Comparison of ENCODE assay signal across 9 mouse cellular contexts in the genomic region with DNA sequence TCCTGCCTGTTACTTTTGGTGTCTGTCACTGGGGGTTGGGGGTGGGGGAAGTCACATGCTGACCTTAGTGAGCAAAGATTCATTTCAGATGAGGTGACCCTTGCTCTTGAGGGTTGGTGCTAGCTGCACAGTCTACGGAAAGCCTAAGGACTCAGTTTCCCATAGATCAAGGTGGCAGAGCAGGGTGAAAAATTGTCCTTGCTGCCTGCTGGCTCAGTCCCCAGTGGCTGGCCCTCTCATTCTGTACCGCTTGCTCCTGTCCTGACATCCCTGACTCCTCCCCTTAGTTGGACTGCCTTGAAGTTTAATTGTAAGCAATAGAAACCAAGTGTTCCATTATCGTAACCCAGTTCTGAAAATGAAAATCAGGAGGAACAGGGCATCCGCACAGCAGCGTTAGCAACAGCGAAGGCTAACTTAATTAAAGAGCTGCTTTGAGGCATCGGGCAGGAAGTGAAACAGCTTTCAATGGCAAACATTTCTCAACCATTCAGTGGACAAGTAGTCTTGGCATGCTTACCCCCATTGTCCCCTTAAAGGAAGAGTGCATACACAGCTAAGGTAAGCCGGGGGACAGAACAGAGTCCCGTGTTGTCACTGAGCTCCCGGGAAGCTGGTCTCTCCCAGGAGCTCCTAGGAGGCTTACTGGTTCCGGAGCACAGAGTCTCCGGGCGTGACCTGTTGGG.
DNase-seq lines count a peak whose midpoint lies in the region; ATAC-seq lines count a peak whose summit lies in the region.
"Had no signal": no experiment of that assay in that cellular context is flagged by ENCODE, and none has a peak within 500 bp of the region (broad histone marks: within the 10 kb centered on the region; RNA-seq: fewer than 3 reads in every experiment).

No protein-coding gene starts in this region.

- ATAC-seq in heart, embryonic 12.5 days (ENCODE audit: insufficient number of reproducible peaks, low FRiP score), result 0 out of 2 replicates have a peak, but pooled peaks have one; percentile 42
- ATAC-seq in neural tube, embryonic 13.5 days (ENCODE audit: low read depth), result peak; percentile 44; the same call in 1 of the 2 replicates
- ATAC-seq in neural tube, embryonic 15.5 days (ENCODE audit: low FRiP score), result no peak
- peak; percentile 33; the same call in 1 of the 2 replicates for ATAC-seq in lung, embryonic 15.5 days (ENCODE audit: borderline replicate concordance, extremely low read depth, low FRiP score, low TSS enrichment)
- no peak for ATAC-seq in midbrain, embryonic 15.5 days (replicated peaks)

- peaks cover 4% of the 10 kb centered on the region; the same call in 1 of the 2 replicates for H3K27me3 ChIP-seq in heart, embryonic 12.5 days (replicated peaks)
- H3K27me3 ChIP-seq in neural tube, embryonic 13.5 days, result no peaks in the 10 kb centered on the region
- H3K27me3 ChIP-seq in neural tube, embryonic 15.5 days (replicated peaks), result no peaks in the 10 kb centered on the region
- no peaks in the 10 kb centered on the region for H3K27me3 ChIP-seq in lung, embryonic 15.5 days
- no peaks in the 10 kb centered on the region for H3K27me3 ChIP-seq in midbrain, embryonic 15.5 days (replicated peaks)

- no peak for DNase-seq in heart, adult 11 months
- DNase-seq in cerebellum, adult 8-10 months, result no peak
- DNase-seq in heart, adult 8-10 months (ENCODE audit: low spot score), result no peak
- DNase-seq: B cell, adult 2 months had no signal

- H3K4me2 ChIP-seq in heart, embryonic 12.5 days, result no peak overlapping the region
- no peak overlapping the region for H3K4me2 ChIP-seq in neural tube, embryonic 13.5 days
- H3K4me2 ChIP-seq in neural tube, embryonic 15.5 days, result no peak overlapping the region
- H3K4me2 ChIP-seq in lung, embryonic 15.5 days, result peak overlapping the region; percentile 20
- no peak overlapping the region for H3K4me2 ChIP-seq in midbrain, embryonic 15.5 days

- 0 out of 2 replicates have a peak, but pooled peaks cover 3% of the 10 kb centered on the region for H3K9me3 ChIP-seq in heart, embryonic 12.5 days (replicated peaks)
- H3K9me3 ChIP-seq in neural tube, embryonic 13.5 days, result peaks cover 7% of the 10 kb centered on the region
- H3K9me3 ChIP-seq in neural tube, embryonic 15.5 days (replicated peaks), result peaks cover 4% of the 10 kb centered on the region; the same call in 1 of the 2 replicates
- no peaks in the 10 kb centered on the region for H3K9me3 ChIP-seq in lung, embryonic 15.5 days
- 0 out of 2 replicates have a peak, but pooled peaks cover 3% of the 10 kb centered on the region for H3K9me3 ChIP-seq in midbrain, embryonic 15.5 days

- WGBS in heart, embryonic 12.5 days, result 76% methylated on average over 13 of the region's 13 CpGs
- 76% methylated on average over 13 of the region's 13 CpGs for WGBS in neural tube, embryonic 13.5 days
- 65% methylated on average over 13 of the region's 13 CpGs for WGBS in neural tube, embryonic 15.5 days
- 41% methylated on average over 13 of the region's 13 CpGs for WGBS in lung, embryonic 15.5 days
- WGBS in midbrain, embryonic 15.5 days, result 67% methylated on average over 13 of the region's 13 CpGs

- H3K4me3 ChIP-seq in heart, embryonic 12.5 days, result no peak overlapping the region
- no peak overlapping the region for H3K4me3 ChIP-seq in neural tube, embryonic 13.5 days
- no peak overlapping the region for H3K4me3 ChIP-seq in neural tube, embryonic 15.5 days (replicated peaks)
- no peak overlapping the region for H3K4me3 ChIP-seq in lung, embryonic 15.5 days
- H3K4me3 ChIP-seq in midbrain, embryonic 15.5 days, result no peak overlapping the region

- peaks cover 27% of the 10 kb centered on the region for H3K4me1 ChIP-seq in heart, embryonic 12.5 days (replicated peaks)
- H3K4me1 ChIP-seq in neural tube, embryonic 13.5 days (replicated peaks), result peaks cover 5% of the 10 kb centered on the region; the same call in 1 of the 2 replicates
- H3K4me1 ChIP-seq in neural tube, embryonic 15.5 days, result peaks cover 12% of the 10 kb centered on the region; the same call in 1 of the 2 replicates
- H3K4me1 ChIP-seq in lung, embryonic 15.5 days, result peaks cover 30% of the 10 kb centered on the region
- no peaks in the 10 kb centered on the region for H3K4me1 ChIP-seq in midbrain, embryonic 15.5 days

- no peak overlapping the region for H3K9ac ChIP-seq in heart, embryonic 12.5 days
- H3K9ac ChIP-seq in neural tube, embryonic 13.5 days, result no peak overlapping the region
- H3K9ac ChIP-seq in neural tube, embryonic 15.5 days (replicated peaks), result no peak overlapping the region
- no peak overlapping the region for H3K9ac ChIP-seq in lung, embryonic 15.5 days
- H3K9ac ChIP-seq in midbrain, embryonic 15.5 days, result no peak overlapping the region

- H3K36me3 ChIP-seq in heart, embryonic 12.5 days, result no peaks in the 10 kb centered on the region
- H3K36me3 ChIP-seq in neural tube, embryonic 13.5 days, result no peaks in the 10 kb centered on the region
- no peaks in the 10 kb centered on the region for H3K36me3 ChIP-seq in neural tube, embryonic 15.5 days
- no peaks in the 10 kb centered on the region for H3K36me3 ChIP-seq in lung, embryonic 15.5 days
- H3K36me3 ChIP-seq in midbrain, embryonic 15.5 days (replicated peaks), result no peaks in the 10 kb centered on the region

- no peak overlapping the region for H3K27ac ChIP-seq in heart, embryonic 12.5 days (ENCODE audit: poor library complexity, severe bottlenecking)
- no peak overlapping the region for H3K27ac ChIP-seq in neural tube, embryonic 13.5 days (replicated peaks)
- H3K27ac ChIP-seq in neural tube, embryonic 15.5 days (replicated peaks), result no peak overlapping the region
- peak overlapping the region; percentile 54 for H3K27ac ChIP-seq in lung, embryonic 15.5 days
- no peak overlapping the region for H3K27ac ChIP-seq in midbrain, embryonic 15.5 days

Comparison
In these comparisons a context has a peak if more than half of its experiments do, and no peak if none do; other contexts are left out.
1. ATAC-seq: peak in heart, embryonic 12.5 days (single experiment), neural tube, embryonic 13.5 days (single experiment) and lung, embryonic 15.5 days (single experiment); none in neural tube, embryonic 15.5 days (single experiment) and midbrain, embryonic 15.5 days (single experiment).